Mouse (Mus musculus): ENCODE data around the gene Dnajb14. TPM values are rescaled to one million over a fixed set of nuclear protein-coding genes. Genes with fewer than 3 reads are reported as not detected.
A peak's percentile ranks its signal among the peaks of the same experiment; 100 is the strongest.
"Not testable (repeated sequence)": the region's sequence is repeated elsewhere in the genome, so short reads cannot be mapped to it uniquely, and the experiment has no call there.

The Dnajb14 gene
- total RNA-seq (2021), result 10 to 100 TPM; 10.9 to 11.0 TPM
- long read RNA-seq, experiment 1, full-length matches to known transcripts, result 4 of 5 reads
- long read RNA-seq, experiment 1, partial matches to known transcripts, result 0 of 5 reads
- long read RNA-seq, experiment 1, other reads (novel, unspliced or antisense), result 1 of 5 reads
- long read RNA-seq, experiment 2, full-length matches to known transcripts, result 6 of 8 reads
- long read RNA-seq, experiment 2, partial matches to known transcripts, result 0 of 8 reads
- long read RNA-seq, experiment 2, other reads (novel, unspliced or antisense), result 2 of 8 reads

GRCm38 (mm10) chr3:137867437-137868093, at the start of gene Dnajb14:
Dnajb14 (plus strand) TSS chr3:137867675.
- intact Hi-C loops (cut with DNase I), result loop anchor here (2.0 to 5.0 kb wide), 3 partner anchors 90 to 1145 kb away; no protein-coding TSS in a partner anchor

GRCm38 (mm10) chr3:137818713-137819112, 48.8 kb upstream of the Dnajb14 start:
- intact Hi-C loops (cut with DNase I), result no loop called here
- DNase-seq, result no peak

More at GRCm38 (mm10) chr3:137867437-137868093, at the start of gene Dnajb14:
- peak; percentile 75 to 85 for DNase-seq

- intact Hi-C loops (cut with DNase I), result no loop called here
- DNase-seq, result no peak
Observed at GRCm38 (mm10) chr3:137820688-137821467, 46.6 kb upstream of the Dnajb14 start.

- no peak for DNase-seq
- intact Hi-C loops (cut with DNase I), result no loop called here
Observed at GRCm38 (mm10) chr3:137823317-137823716, 44.2 kb upstream of the Dnajb14 start.

GRCm38 (mm10) chr3:137827678-137828077, 39.8 kb upstream of the Dnajb14 start:
- no peak for DNase-seq
- intact Hi-C loops (cut with DNase I), result no loop called here

- intact Hi-C loops (cut with DNase I), result no loop called here
Observed at GRCm38 (mm10) chr3:137831156-137831555, 36.3 kb upstream of the Dnajb14 start.

GRCm38 (mm10) chr3:137833128-137833527, 34.3 kb upstream of the Dnajb14 start:
- DNase-seq, result no peak
- intact Hi-C loops (cut with DNase I), result no loop called here

More at GRCm38 (mm10) chr3:137831156-137831555, 36.3 kb upstream of the Dnajb14 start:
- DNase-seq, result no peak

GRCm38 (mm10) chr3:137833698-137834097, 33.8 kb upstream of the Dnajb14 start:
- intact Hi-C loops (cut with DNase I), result no loop called here
- DNase-seq, result no peak

- DNase-seq, result no peak
- intact Hi-C loops (cut with DNase I), result no loop called here
Observed at GRCm38 (mm10) chr3:137836543-137836942, 30.9 kb upstream of the Dnajb14 start.

GRCm38 (mm10) chr3:137838160-137838559, 29.3 kb upstream of the Dnajb14 start:
- DNase-seq, result no peak
- intact Hi-C loops (cut with DNase I), result no loop called here

- DNase-seq, result no peak
- intact Hi-C loops (cut with DNase I), result no loop called here
Observed at GRCm38 (mm10) chr3:137842944-137843343, 24.5 kb upstream of the Dnajb14 start.

- no peak for DNase-seq
- intact Hi-C loops (cut with DNase I), result no loop called here
Observed at GRCm38 (mm10) chr3:137844263-137844662, 23.2 kb upstream of the Dnajb14 start.

- DNase-seq, result no peak
- intact Hi-C loops (cut with DNase I), result no loop called here
Observed at GRCm38 (mm10) chr3:137846552-137846951, 20.9 kb upstream of the Dnajb14 start.

- DNase-seq, result no peak
- intact Hi-C loops (cut with DNase I), result no loop called here
Observed at GRCm38 (mm10) chr3:137848354-137848753, 19.1 kb upstream of the Dnajb14 start.

GRCm38 (mm10) chr3:137849697-137850096, 17.8 kb upstream of the Dnajb14 start:
- intact Hi-C loops (cut with DNase I), result no loop called here
- DNase-seq, result no peak

GRCm38 (mm10) chr3:137851196-137851595, 16.3 kb upstream of the Dnajb14 start:
- no peak for DNase-seq
- intact Hi-C loops (cut with DNase I), result no loop called here

- DNase-seq; intact Hi-C loops (cut with DNase I): not testable (repeated sequence)
Observed at GRCm38 (mm10) chr3:137853011-137853410, 14.5 kb upstream of the Dnajb14 start.

GRCm38 (mm10) chr3:137855328-137855727, 12.1 kb upstream of the Dnajb14 start:
- intact Hi-C loops (cut with DNase I), result no loop called here

GRCm38 (mm10) chr3:137856061-137856460, 11.4 kb upstream of the Dnajb14 start:
- intact Hi-C loops (cut with DNase I), result no loop called here
- peak in 1 of 2 experiments; percentile 22 for DNase-seq

More at GRCm38 (mm10) chr3:137855328-137855727, 12.1 kb upstream of the Dnajb14 start:
- no peak for DNase-seq

- DNase-seq, result peak; percentile 9 to 37
- intact Hi-C loops (cut with DNase I), result no loop called here
Observed at GRCm38 (mm10) chr3:137860394-137861170, 6.9 kb upstream of the Dnajb14 start.
